Mouse (Mus musculus): ENCODE data around the gene Klhl29.

DNA sequence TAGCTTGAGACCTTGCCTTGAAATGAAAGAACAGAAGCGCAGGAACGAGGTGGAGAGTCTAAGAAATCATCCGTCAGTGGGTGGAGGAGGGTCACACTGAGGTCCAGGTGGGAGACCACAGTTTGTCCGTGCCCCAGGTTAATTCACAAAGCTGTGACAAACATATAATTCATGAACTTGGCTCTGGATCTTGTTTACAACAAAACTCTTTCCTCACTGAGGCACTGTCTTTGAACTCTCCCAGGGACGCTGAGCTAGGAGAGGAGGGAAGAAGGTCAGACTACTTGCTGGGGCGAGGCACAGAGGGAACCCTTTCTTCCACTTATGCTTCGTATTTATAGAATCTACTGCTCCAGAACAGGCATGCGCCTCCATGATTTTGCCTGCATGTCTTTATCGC, 161.2 kb downstream of the Klhl29 start:
- TF ChIP-seq CTCF (IDR thresholded peaks at IDR 0.05; ENCODE audit: borderline replicate concordance, control insufficient read depth, extremely low read depth, insufficient read depth, low read length, poor library complexity): no peak
- TF ChIP-seq POLR2A (IDR thresholded peaks at IDR 0.05; ENCODE audit: control insufficient read depth, extremely low read depth, insufficient read depth, low read length, poor library complexity): no peak
